Mouse (Mus musculus): ENCODE data around the gene Tent4b.

DNA sequence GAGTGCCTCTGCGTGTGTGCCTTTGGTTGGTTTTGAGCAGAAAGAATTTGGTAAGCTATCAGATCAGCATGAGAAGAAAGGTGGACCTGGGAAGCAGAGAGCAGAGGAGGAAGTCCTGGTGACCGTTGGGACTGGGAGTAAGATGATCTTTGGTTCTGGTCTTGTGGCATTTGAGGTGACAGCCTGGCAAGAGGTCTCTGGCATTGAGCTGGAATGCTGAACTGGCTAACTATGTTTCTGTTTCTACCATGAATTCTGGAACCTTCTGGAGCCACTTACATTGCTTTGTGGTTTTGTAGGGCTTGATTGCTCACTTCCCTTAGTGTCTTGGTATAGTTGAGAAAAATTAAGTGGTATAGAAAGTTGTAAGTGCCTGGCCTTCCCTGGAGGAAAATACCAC is 38.6 kb downstream of the Tent4b start:
- TF ChIP-seq EP300 (optimal IDR thresholded peaks at IDR 0.05): no peak
- no peak for TF ChIP-seq CTCF (IDR thresholded peaks at IDR 0.05; ENCODE audit: low read depth)

Data from stomach, postnatal 0 days (tissue).